Mouse (Mus musculus) limb, embryonic 14.5 days (tissue): ENCODE results near the gene Fam126a. TPM values are rescaled to one million over a fixed set of nuclear protein-coding genes. Genes with fewer than 3 reads are reported as not detected.

ENCODE experiments used
- ATAC-seq: fragments of 200-750 bp; cut with Nextera tagmentation; 2 replicates; pipeline ENCODE4 v1.8.0; 2017; ENCODE audit warnings: low read depth, moderate number of reproducible peaks, moderate TSS enrichment; ENCODE audit not compliant: low FRiP score
- DNase-seq: peaks from one replicate; pipeline ENCODE4 v3.0.0-alpha.2; 2015; ENCODE audit warnings: low spot score
- H3K27ac ChIP-seq: fragments of 300-500 bp; sonication (generic); replicated peaks from 2 replicates; pipeline ENCODE4 v1.5.1; 2014; ENCODE audit warnings: low read depth, mild to moderate bottlenecking, low read length, moderate library complexity, mixed read lengths
- H3K27me3 ChIP-seq: fragments of 300-500 bp; sonication (generic); 2 replicates; pipeline ENCODE4 v1.6.1; 2014; ENCODE audit warnings: low read length, mixed read lengths; ENCODE audit not compliant: control insufficient read depth, insufficient read depth
- H3K36me3 ChIP-seq: fragments of 300-500 bp; sonication (generic); 2 replicates; pipeline ENCODE4 v1.6.1; 2014; ENCODE audit warnings: mild to moderate bottlenecking, low read length, moderate library complexity, mixed read lengths; ENCODE audit not compliant: control insufficient read depth, insufficient read depth
- H3K4me1 ChIP-seq: fragments of 300-500 bp; sonication (generic); 2 replicates; pipeline ENCODE4 v1.6.1; 2014; ENCODE audit warnings: antibody characterized with exemption, low read length, mixed read lengths; ENCODE audit not compliant: control insufficient read depth, insufficient read depth
- H3K4me2 ChIP-seq: fragments of 300-500 bp; sonication (generic); replicated peaks from 2 replicates; pipeline ENCODE4 v1.6.1; 2014; ENCODE audit warnings: low read depth, mild to moderate bottlenecking, low read length, moderate library complexity; ENCODE audit not compliant: severe bottlenecking
- H3K4me3 ChIP-seq: fragments of 300-500 bp; sonication (generic); replicated peaks from 2 replicates; pipeline ENCODE4 v1.5.1; 2014; ENCODE audit warnings: low read length
- H3K9ac ChIP-seq: fragments of 300-500 bp; sonication (generic); 2 replicates; pipeline ENCODE4 v1.6.1; 2014; ENCODE audit warnings: mild to moderate bottlenecking, low read depth, low read length, moderate library complexity; ENCODE audit not compliant: severe bottlenecking
- H3K9me3 ChIP-seq: fragments of 300-500 bp; sonication (generic); 2 replicates; pipeline ENCODE4 v1.6.1; 2016; ENCODE audit warnings: low read length; ENCODE audit not compliant: control insufficient read depth
- POLR2A ChIP-seq: fragments of 200-500 bp; IDR thresholded peaks from 2 replicates; pipeline ENCODE4 v1.8.0; 2012; ENCODE audit warnings: inconsistent platforms, mild to moderate bottlenecking, moderate library complexity, borderline replicate concordance; ENCODE audit not compliant: insufficient read depth, insufficient read length; ENCODE audit errors: extremely low read depth
- WGBS: fragments of 180-500 bp; shearing (Covaris S2); extraction: QIAGEN DNeasy Blood & Tissue Kit; methylation state at CpG from one replicate; pipeline ENCODE4 v1.1.7; 2014; 5-methylcytosine and 5-hydroxymethylcytosine counted together
- polyA plus RNA-seq, 2 experiments: library from polyadenylated mRNA; depleted of rRNA in 1 of 2; stranded (reverse) in 1 of 2; unstranded in 1 of 2; fragments of >200 nt; fragmentation: Nextera tagmentation in 1 of 2; extraction: Ambion mirVana in 1 of 2; gene quantifications; 2 replicates each; pipeline versions ENCODE4 v1.2.1 to v1.2.3; 2012 to 2014

Gene Fam126a
- polyA plus RNA-seq, 2 experiments: 23.4 to 38.5 TPM

DNA sequence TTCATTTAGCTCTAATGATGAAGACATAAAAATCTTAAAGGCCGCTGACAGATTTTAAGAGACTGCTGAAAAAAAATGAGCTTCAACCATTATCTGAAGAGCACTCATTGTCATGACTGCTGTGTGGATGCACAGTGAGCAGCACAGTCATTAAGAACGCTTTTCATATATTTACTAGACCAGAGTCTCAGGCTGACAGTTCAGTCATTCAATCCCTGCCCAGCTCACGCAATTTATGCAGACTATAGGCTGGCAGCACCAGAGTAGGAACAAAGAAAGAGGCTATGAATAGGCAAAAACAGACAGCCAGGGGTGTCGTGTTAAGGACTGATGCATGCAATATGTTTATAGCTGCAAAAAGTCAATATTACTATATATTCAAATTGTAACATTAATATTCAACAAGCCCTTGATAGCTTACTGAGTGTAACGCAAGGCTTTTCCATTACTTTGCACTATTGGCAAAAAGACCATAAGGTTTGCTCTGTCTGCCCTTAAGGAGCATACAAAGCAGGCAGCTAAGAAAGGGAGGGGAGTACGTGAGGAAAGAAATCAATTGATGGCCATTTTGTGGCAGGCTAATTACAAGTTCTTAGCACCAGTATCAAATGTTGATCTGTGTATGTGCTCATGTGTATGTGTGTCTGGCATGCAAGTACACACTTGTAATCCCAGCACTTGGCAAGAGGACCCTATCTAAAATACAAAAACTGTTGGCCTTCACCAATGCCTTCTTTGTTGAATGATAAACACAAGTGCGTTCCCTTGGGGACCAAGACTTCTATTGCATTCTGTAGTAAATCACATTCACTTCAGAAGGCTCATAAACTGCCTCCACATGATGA, 10.9 kb downstream of the Fam126a start:
- Histone ChIP-seq H3K27me3 (no peaks in the 10 kb centered on the region), H3K4me1 (peaks cover 3% of the 10 kb centered on the region; the same call in 1 of the 2 replicates), H3K27ac (no peak overlapping the region), H3K4me2 (no peak overlapping the region), H3K9ac (no peak overlapping the region), H3K4me3 (no peak overlapping the region), H3K9me3 (peaks cover 4% of the 10 kb centered on the region; the same call in 1 of the 2 replicates), H3K36me3 (no peaks in the 10 kb centered on the region)
- ATAC-seq: no peak
- TF ChIP-seq POLR2A: no peak
- WGBS: 76% methylated on average over 7 of the region's 7 CpGs
- DNase-seq: no peak

DNA sequence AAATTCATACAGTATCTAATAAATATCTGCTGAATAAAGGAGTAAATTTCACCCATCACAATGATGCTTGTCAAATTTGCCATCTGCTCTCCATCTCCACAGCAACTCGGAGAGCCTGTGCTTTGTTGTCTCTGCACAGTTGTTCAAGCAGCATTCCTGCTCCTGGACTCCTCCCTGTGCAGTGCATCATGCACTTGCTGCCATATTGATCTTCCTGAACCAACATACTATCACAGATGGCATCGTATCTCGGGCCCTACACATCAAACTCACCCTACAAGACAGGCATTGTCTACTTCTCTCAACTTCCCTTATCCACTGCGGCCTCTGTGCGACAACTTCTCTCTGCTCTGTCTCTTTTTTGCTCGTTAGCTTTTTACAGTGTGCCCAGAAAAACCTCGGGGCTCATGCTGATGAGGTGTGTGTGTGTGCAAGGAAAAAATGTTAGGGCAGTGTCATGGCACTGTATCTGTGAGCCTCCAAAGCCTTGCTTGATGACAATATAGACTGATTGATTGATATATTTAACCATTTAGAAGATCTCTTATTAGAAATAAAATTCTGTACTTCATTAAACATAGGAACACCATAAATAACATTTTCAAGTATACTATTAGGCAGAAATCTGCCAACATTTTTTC, 11.7 kb downstream of the Fam126a start:
- H3K36me3 ChIP-seq: no peaks in the 10 kb centered on the region
- ATAC-seq (no peak), DNase-seq (no peak)
- H3K27ac ChIP-seq: no peak overlapping the region
- no peak overlapping the region for H3K4me3 ChIP-seq
- WGBS: 64% methylated on average over 7 of the region's 7 CpGs
- H3K9ac ChIP-seq: no peak overlapping the region
- H3K27me3 ChIP-seq: no peaks in the 10 kb centered on the region
- peaks cover 4% of the 10 kb centered on the region; the same call in 1 of the 2 replicates for H3K9me3 ChIP-seq
- peaks cover 3% of the 10 kb centered on the region; the same call in 1 of the 2 replicates for H3K4me1 ChIP-seq
- no peak for TF ChIP-seq POLR2A
- H3K4me2 ChIP-seq: no peak overlapping the region

DNA sequence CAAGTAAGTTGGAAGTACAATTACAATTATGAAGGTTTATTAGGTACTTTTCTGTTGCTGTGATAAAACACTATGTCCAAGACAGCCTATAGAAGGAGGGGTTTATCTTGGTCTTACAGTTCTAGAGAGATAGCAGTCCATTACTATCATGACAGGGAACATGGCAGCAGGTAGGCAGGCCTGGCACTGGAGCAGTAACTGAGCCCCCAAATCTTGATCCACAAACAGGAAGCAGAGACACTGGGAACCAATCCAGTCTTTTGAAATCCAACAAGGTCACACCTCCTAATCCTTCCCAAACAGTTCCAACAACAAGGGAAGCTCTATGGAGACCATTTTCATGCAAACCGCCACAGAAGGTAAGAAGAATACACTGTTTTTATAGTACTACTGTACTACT, 13.6 kb downstream of the Fam126a start:
- 97% methylated on average over 1 of the region's 1 CpGs for WGBS
- no peaks in the 10 kb centered on the region for H3K27me3 ChIP-seq
- H3K4me1 ChIP-seq: peaks cover 3% of the 10 kb centered on the region; the same call in 1 of the 2 replicates
- no peak for ATAC-seq
- H3K36me3 ChIP-seq: no peaks in the 10 kb centered on the region
- no peak for DNase-seq
- H3K27ac ChIP-seq: no peak overlapping the region
- H3K9ac ChIP-seq: no peak overlapping the region
- TF ChIP-seq POLR2A: no peak
- no peak overlapping the region for H3K4me2 ChIP-seq
- peaks cover 4% of the 10 kb centered on the region; the same call in 1 of the 2 replicates for H3K9me3 ChIP-seq
- H3K4me3 ChIP-seq: no peak overlapping the region

DNA sequence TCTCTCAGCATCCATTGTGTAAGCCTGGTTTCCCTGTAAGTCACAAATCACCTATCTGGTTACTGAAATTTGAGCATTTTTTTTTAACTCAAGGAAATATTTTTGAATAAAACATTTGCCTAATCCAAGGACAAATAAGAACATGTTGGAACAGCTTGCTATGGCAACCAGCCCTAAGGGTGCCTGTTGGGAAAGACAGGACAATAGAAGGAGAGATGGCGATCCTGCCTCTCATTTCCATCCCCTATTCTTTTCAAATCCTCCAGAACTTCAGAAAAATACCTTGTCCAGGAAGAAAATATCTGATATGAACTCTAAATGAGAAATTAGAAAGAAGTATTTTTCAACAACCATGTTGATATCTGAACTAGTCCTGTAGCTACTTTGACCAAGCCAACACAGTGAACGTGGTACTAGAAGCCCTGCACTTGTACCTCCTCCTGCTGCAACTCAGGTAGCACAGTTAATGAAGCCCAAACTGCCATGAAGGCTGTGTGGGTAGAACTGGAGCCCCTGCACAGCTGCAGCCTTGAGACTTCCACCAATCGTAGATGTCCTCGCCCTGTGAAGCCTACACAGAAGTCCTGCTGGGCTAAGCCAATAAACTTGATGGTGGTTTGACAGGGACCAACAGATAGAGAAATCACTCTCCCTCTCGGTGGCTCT, 17.0 kb downstream of the Fam126a start:
- Histone ChIP-seq H3K4me2 (no peak overlapping the region), H3K36me3 (no peaks in the 10 kb centered on the region), H3K27me3 (no peaks in the 10 kb centered on the region), H3K27ac (no peak overlapping the region), H3K4me1 (no peaks in the 10 kb centered on the region), H3K9me3 (peaks cover 7% of the 10 kb centered on the region), H3K9ac (no peak overlapping the region), H3K4me3 (no peak overlapping the region)
- TF ChIP-seq POLR2A: no peak
- ATAC-seq: no peak
- no peak for DNase-seq
- WGBS: 72% methylated on average over 5 of the region's 5 CpGs

DNA sequence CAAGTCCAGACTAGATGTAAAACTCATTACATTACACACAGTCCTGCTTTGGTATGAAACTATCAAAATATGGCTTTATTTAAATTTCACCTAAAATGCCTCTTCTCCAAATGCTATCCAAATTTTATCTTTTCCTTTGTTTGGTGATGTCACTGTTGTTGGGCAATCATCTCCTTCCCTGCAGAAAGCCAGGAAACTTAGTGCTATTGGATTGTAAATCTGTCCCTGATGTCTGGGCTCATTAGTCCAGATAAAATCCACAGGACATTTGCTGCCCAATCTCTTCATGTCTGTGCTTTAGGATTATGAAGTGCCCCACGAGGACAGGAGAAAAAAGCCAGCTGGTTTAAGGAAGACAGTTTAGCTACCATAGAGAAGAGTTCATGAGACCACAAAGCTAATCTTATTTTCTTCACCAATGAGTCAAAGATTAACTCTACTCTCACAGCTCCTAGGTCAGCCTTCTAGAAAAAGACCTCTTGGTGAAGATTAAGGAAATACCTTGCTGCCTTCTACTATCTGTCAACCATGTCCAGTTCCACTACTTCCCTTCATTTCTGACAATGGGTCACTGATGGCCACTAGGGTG, 31.3 kb downstream of the Fam126a start:
- Histone ChIP-seq H3K36me3 (no peaks in the 10 kb centered on the region), H3K27ac (no peak overlapping the region), H3K4me3 (no peak overlapping the region), H3K9ac (no peak overlapping the region), H3K4me1 (0 out of 2 replicates have a peak, but pooled peaks cover 1% of the 10 kb centered on the region), H3K4me2 (no peak overlapping the region), H3K27me3 (no peaks in the 10 kb centered on the region), H3K9me3 (no peaks in the 10 kb centered on the region)
- DNase-seq (no peak), ATAC-seq (no peak)
- TF ChIP-seq POLR2A: no peak
- WGBS: 65% methylated on average over 1 of the region's 1 CpGs
